Mouse (Mus musculus): ENCODE data around the gene Nlk. TPM values are rescaled to one million over a fixed set of nuclear protein-coding genes. Genes with fewer than 3 reads are reported as not detected.

Gene Nlk
- polyA plus RNA-seq, 1 experiment: 44.6 TPM

- WGBS: 83% methylated on average over 3 of the region's 3 CpGs
- Histone ChIP-seq H3K4me1 (ENCODE audit: control insufficient read depth, insufficient read depth, low read length) (no peaks in the 10 kb centered on the region), H3K4me3 (replicated peaks; ENCODE audit: control insufficient read depth, low read depth, low read length) (no peak overlapping the region), H3K27ac (ENCODE audit: control insufficient read depth, insufficient read depth, low read depth, low read length, poor library complexity) (no peak overlapping the region)
- TF ChIP-seq CTCF (IDR thresholded peaks at IDR 0.05; ENCODE audit: control insufficient read depth, insufficient read depth, low read length) (no peak), POLR2A (IDR thresholded peaks at IDR 0.05; ENCODE audit: borderline replicate concordance, control insufficient read depth, low read depth, low read length) (no peak)
Observed at GRCm38 (mm10) chr11:78628871-78629270, 68.3 kb downstream of the Nlk start.

DNA sequence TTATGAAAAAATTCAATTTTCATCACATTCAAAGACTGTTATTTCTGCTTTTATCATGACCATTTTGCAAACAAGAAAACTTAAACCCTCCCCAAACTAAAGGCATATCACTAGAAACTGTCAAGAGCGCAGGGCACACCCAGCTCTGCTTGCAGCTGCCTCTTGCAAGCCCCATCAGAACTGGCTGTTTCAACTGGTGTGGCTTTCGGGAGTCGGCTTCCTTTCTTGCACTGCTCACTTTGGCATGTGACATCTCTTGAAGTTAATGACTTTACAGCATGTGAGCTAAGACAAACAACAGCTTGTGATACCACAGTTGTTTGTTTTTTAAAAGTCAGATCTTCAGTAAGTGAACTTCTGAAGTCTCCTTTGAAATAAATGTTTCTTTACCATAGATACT lies 72.8 kb downstream of the Nlk start:
- TF ChIP-seq CTCF (IDR thresholded peaks at IDR 0.05; ENCODE audit: control insufficient read depth, insufficient read depth, low read length) (no peak), POLR2A (IDR thresholded peaks at IDR 0.05; ENCODE audit: borderline replicate concordance, control insufficient read depth, low read depth, low read length) (no peak)
- Histone ChIP-seq H3K27ac (ENCODE audit: control insufficient read depth, insufficient read depth, low read depth, low read length, poor library complexity) (no peak overlapping the region), H3K4me3 (replicated peaks; ENCODE audit: control insufficient read depth, low read depth, low read length) (no peak overlapping the region), H3K4me1 (ENCODE audit: control insufficient read depth, insufficient read depth, low read length) (no peaks in the 10 kb centered on the region)
- WGBS: 53% methylated on average over 3 of the region's 3 CpGs

DNA sequence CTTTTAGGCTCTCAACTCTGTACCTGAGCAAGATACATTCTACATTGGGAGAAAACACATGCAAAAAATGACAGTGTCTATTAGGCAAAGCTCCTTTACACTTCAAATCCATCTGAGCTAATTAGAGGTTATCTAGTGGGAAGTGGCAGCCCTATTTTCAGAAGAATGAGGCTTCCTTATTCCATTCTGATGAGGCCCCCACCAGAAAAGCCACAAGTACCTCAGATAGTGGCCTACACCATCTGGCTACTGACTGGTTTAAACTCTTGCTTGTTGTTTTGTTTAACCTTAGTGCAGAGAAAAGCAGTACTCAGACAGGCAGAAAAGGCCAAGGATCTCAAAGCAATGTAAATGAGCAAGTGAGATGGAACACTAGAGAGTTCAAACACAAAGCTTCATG lies 75.2 kb downstream of the Nlk start:
- Histone ChIP-seq H3K27ac (ENCODE audit: control insufficient read depth, insufficient read depth, low read depth, low read length, poor library complexity) (no peak overlapping the region), H3K4me3 (replicated peaks; ENCODE audit: control insufficient read depth, low read depth, low read length) (no peak overlapping the region), H3K4me1 (ENCODE audit: control insufficient read depth, insufficient read depth, low read length) (no peaks in the 10 kb centered on the region)
- no peak for TF ChIP-seq POLR2A (IDR thresholded peaks at IDR 0.05; ENCODE audit: borderline replicate concordance, control insufficient read depth, low read depth, low read length)
- no peak for TF ChIP-seq CTCF (IDR thresholded peaks at IDR 0.05; ENCODE audit: control insufficient read depth, insufficient read depth, low read length)

DNA sequence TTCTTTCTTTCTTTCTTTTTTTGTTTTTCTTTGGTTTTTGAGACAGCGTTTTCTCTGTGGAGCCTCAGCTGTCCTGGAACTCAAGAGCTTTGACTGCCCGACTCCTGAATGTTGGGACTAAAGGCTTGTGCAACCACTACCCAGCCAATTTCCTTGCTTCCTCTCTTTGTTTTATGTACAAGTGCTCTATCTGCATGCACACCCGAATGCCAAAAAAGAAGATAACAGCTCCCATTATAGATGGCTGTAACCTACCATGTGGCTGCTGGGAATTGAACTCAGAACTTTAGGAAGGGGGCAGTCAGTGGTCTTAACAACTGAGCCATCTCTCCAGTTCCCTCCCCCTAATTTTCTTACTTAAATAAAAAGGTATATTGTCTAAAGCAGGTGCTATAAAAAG lies 77.0 kb downstream of the Nlk start:
- H3K4me1 ChIP-seq (ENCODE audit: control insufficient read depth, insufficient read depth, low read length): no peaks in the 10 kb centered on the region
- 57% methylated on average over 3 of the region's 3 CpGs for WGBS
- H3K4me3 ChIP-seq (replicated peaks; ENCODE audit: control insufficient read depth, low read depth, low read length): no peak overlapping the region
- TF ChIP-seq CTCF (IDR thresholded peaks at IDR 0.05; ENCODE audit: control insufficient read depth, insufficient read depth, low read length): no peak
- TF ChIP-seq POLR2A (IDR thresholded peaks at IDR 0.05; ENCODE audit: borderline replicate concordance, control insufficient read depth, low read depth, low read length): no peak
- H3K27ac ChIP-seq (ENCODE audit: control insufficient read depth, insufficient read depth, low read depth, low read length, poor library complexity): no peak overlapping the region

DNA sequence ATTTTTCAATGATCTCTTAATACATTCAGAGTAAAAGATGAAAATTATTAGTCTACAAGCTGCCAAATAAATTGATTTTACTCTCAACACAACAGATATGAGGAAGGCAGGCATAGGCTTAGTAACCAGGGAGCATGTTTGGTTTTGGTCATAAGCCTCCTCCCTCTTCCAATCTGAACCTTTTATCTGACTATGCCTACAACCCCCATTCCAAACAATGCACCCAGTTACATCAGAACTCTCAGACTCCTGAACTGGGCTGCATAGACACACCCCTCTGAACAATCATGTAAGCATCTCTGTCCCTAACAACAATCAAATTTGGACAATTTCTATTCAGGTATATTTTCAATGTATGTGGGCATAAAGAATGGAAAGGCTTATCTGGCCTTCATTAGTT lies 85.9 kb downstream of the Nlk start:
- H3K4me1 ChIP-seq (ENCODE audit: control insufficient read depth, insufficient read depth, low read length): no peaks in the 10 kb centered on the region
- no peak overlapping the region for H3K27ac ChIP-seq (ENCODE audit: control insufficient read depth, insufficient read depth, low read depth, low read length, poor library complexity)
- TF ChIP-seq CTCF (IDR thresholded peaks at IDR 0.05; ENCODE audit: control insufficient read depth, insufficient read depth, low read length): no peak
- no peak for TF ChIP-seq POLR2A (IDR thresholded peaks at IDR 0.05; ENCODE audit: borderline replicate concordance, control insufficient read depth, low read depth, low read length)

GRCm38 (mm10) chr11:78609657-78610056 lies 87.5 kb downstream of the Nlk start:
- TF ChIP-seq POLR2A (IDR thresholded peaks at IDR 0.05; ENCODE audit: borderline replicate concordance, control insufficient read depth, low read depth, low read length) (no peak), CTCF (IDR thresholded peaks at IDR 0.05; ENCODE audit: control insufficient read depth, insufficient read depth, low read length) (no peak)
- no peak overlapping the region for H3K4me3 ChIP-seq (replicated peaks; ENCODE audit: control insufficient read depth, low read depth, low read length)
- no peak overlapping the region for H3K27ac ChIP-seq (ENCODE audit: control insufficient read depth, insufficient read depth, low read depth, low read length, poor library complexity)
- 84% methylated on average over 4 of the region's 4 CpGs for WGBS
- H3K4me1 ChIP-seq (ENCODE audit: control insufficient read depth, insufficient read depth, low read length): no peaks in the 10 kb centered on the region

More for the DNA sequence above, 85.9 kb downstream of the Nlk start:
- H3K4me3 ChIP-seq (replicated peaks; ENCODE audit: control insufficient read depth, low read depth, low read length): no peak overlapping the region

DNA sequence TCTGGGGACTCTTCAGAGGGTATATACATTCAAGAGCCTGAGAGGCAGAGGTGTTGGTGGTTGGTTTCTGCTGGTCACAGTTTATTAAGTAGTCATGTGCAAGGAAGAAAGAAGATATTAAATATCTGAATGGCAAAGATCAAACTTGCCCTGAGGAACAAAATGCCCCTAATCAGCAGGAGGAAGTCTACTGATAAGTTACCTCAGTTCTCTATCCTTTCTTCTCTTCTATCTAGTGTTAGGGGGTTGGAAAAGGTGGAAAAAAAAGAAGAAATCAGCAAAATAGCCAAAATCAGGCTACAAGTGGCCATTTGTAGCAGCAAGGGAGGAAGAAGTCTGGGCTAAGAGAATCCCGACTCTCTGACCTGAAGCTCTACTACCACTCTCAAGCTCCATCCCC lies 92.3 kb downstream of the Nlk start:
- TF ChIP-seq POLR2A (IDR thresholded peaks at IDR 0.05; ENCODE audit: borderline replicate concordance, control insufficient read depth, low read depth, low read length): no peak
- no peak for TF ChIP-seq CTCF (IDR thresholded peaks at IDR 0.05; ENCODE audit: control insufficient read depth, insufficient read depth, low read length)
- H3K4me1 ChIP-seq (ENCODE audit: control insufficient read depth, insufficient read depth, low read length): no peaks in the 10 kb centered on the region; the same call in 1 of the 2 replicates
- no peak overlapping the region for H3K27ac ChIP-seq (ENCODE audit: control insufficient read depth, insufficient read depth, low read depth, low read length, poor library complexity)
- WGBS: 50% methylated on average over 1 of the region's 1 CpGs
- H3K4me3 ChIP-seq (replicated peaks; ENCODE audit: control insufficient read depth, low read depth, low read length): no peak overlapping the region

DNA sequence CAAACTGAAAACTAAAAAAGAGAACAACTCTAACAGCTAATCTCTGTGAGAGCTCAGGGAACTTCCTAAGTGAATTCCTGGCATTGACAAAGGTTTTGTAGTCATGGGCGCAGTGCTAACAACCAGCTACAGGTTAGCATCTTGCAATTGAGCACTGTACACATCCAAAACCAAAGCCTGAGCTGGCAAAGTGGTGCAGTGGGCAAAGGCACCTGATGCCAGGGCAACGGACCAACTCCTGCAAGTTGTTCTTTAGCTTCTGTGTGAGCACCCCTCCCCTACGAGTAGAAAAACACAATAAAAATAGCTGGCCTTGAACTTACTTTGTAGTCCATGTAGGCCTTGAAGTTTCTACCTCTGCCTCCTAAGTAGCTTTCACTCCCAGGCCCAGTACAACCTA lies 94.4 kb downstream of the Nlk start:
- Histone ChIP-seq H3K27ac (ENCODE audit: control insufficient read depth, insufficient read depth, low read depth, low read length, poor library complexity) (no peak overlapping the region), H3K4me1 (ENCODE audit: control insufficient read depth, insufficient read depth, low read length) (no peaks in the 10 kb centered on the region; the same call in 1 of the 2 replicates)
- TF ChIP-seq CTCF (IDR thresholded peaks at IDR 0.05; ENCODE audit: control insufficient read depth, insufficient read depth, low read length): no peak
- no peak for TF ChIP-seq POLR2A (IDR thresholded peaks at IDR 0.05; ENCODE audit: borderline replicate concordance, control insufficient read depth, low read depth, low read length)

GRCm38 (mm10) chr11:78600926-78601590 lies 96.1 kb downstream of the Nlk start:
- 71% methylated on average over 4 of the region's 4 CpGs for WGBS
- no peak overlapping the region for H3K27ac ChIP-seq (ENCODE audit: control insufficient read depth, insufficient read depth, low read depth, low read length, poor library complexity)

More for the DNA sequence above, 94.4 kb downstream of the Nlk start:
- WGBS: 87% methylated on average over 3 of the region's 3 CpGs
- H3K4me3 ChIP-seq (replicated peaks; ENCODE audit: control insufficient read depth, low read depth, low read length): no peak overlapping the region

More at GRCm38 (mm10) chr11:78600926-78601590, 96.1 kb downstream of the Nlk start:
- Histone ChIP-seq H3K4me1 (ENCODE audit: control insufficient read depth, insufficient read depth, low read length) (no peaks in the 10 kb centered on the region; the same call in 1 of the 2 replicates), H3K4me3 (replicated peaks; ENCODE audit: control insufficient read depth, low read depth, low read length) (no peak overlapping the region)
- TF ChIP-seq CTCF (IDR thresholded peaks at IDR 0.05; ENCODE audit: control insufficient read depth, insufficient read depth, low read length) (no peak), POLR2A (IDR thresholded peaks at IDR 0.05; ENCODE audit: borderline replicate concordance, control insufficient read depth, low read depth, low read length) (no peak)

Measured in bone marrow, adult 2 months (tissue).